Mouse (Mus musculus) retina, adult 2 months (tissue): ENCODE data around the gene Chn2.

ENCODE experiments used
- DNase-seq: peaks from one replicate; pipeline ENCODE4 v3.0.0-alpha.2; 2012; ENCODE audit warnings: low read depth, low spot score

The Chn2 gene

GRCm38 (mm10) chr6:54039357-54039804 is at the start of gene Chn2:
Chn2 (plus strand) TSS chr6:54039554.
- no peak for DNase-seq

GRCm38 (mm10) chr6:53992386-53992785 is 47.0 kb upstream of the Chn2 start:
- no peak for DNase-seq

- no peak for DNase-seq
Observed at GRCm38 (mm10) chr6:53995519-53995918, 43.8 kb upstream of the Chn2 start.

- no peak for DNase-seq
Observed at GRCm38 (mm10) chr6:53996226-53996955, 43.0 kb upstream of the Chn2 start.

- DNase-seq, result no peak
Observed at GRCm38 (mm10) chr6:54005302-54005701, 34.1 kb upstream of the Chn2 start.

GRCm38 (mm10) chr6:54008448-54009120 is 30.8 kb upstream of the Chn2 start:
- no peak for DNase-seq

- DNase-seq, result no peak
Observed at GRCm38 (mm10) chr6:54009293-54009692, 30.1 kb upstream of the Chn2 start.

- DNase-seq, result no peak
Observed at GRCm38 (mm10) chr6:54010362-54010761, 29.0 kb upstream of the Chn2 start.

- DNase-seq, result no peak
Observed at GRCm38 (mm10) chr6:54012163-54012562, 27.2 kb upstream of the Chn2 start.

GRCm38 (mm10) chr6:54018038-54018437 is 21.3 kb upstream of the Chn2 start:
- DNase-seq, result no peak

- no peak for DNase-seq
Observed at GRCm38 (mm10) chr6:54018861-54019260, 20.5 kb upstream of the Chn2 start.

GRCm38 (mm10) chr6:54021123-54021789 is 18.1 kb upstream of the Chn2 start:
- DNase-seq, result no peak

- DNase-seq, result no peak
Observed at GRCm38 (mm10) chr6:54023846-54024245, 15.5 kb upstream of the Chn2 start.

- no peak for DNase-seq
Observed at GRCm38 (mm10) chr6:54028706-54029105, 10.6 kb upstream of the Chn2 start.

GRCm38 (mm10) chr6:54030351-54030750 is 9.0 kb upstream of the Chn2 start:
- DNase-seq, result no peak

- no peak for DNase-seq
Observed at GRCm38 (mm10) chr6:54030776-54031175, 8.6 kb upstream of the Chn2 start.

- peak; percentile 28 for DNase-seq
Observed at GRCm38 (mm10) chr6:54034471-54034870, 4.9 kb upstream of the Chn2 start.

- no peak for DNase-seq
Observed at GRCm38 (mm10) chr6:54035548-54035947, 3.8 kb upstream of the Chn2 start.

- DNase-seq, result no peak
Observed at GRCm38 (mm10) chr6:54038866-54039265, 488 bp upstream of the Chn2 start.

GRCm38 (mm10) chr6:54039805-54040447 is 572 bp downstream of the Chn2 start:
- no peak for DNase-seq

GRCm38 (mm10) chr6:54040448-54040844 is 1.1 kb downstream of the Chn2 start:
- DNase-seq, result no peak

- DNase-seq, result no peak
Observed at GRCm38 (mm10) chr6:54041386-54042043, 2.2 kb downstream of the Chn2 start.
